11 mouse cellular contexts compared by ENCODE assay signal in the genomic region with DNA sequence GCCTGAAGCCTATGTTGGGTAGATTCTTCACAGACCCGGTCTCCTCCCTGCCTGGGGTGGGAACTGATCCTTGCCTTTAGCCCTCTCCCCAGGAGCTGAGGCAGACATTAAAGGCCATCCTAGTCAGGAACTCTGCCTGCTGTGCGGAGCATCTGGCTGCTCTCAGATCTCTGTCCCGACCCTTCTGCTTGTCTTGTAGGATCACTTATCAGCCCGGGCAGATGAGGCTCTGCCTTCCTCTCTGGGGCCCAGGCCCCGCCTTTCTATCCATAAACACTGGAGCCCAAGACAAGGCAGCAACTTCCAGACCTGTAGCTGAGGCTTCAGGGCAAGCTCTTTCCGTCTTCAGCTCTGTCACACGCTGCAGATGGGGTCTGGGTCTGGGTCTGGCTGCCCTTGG. TPM values are rescaled to one million over a fixed set of nuclear protein-coding genes. Genes with fewer than 3 reads are reported as not detected.
DNase-seq lines count a peak whose midpoint lies in the region; ATAC-seq lines count a peak whose summit lies in the region.
"Had no signal": no experiment of that assay in that cellular context is flagged by ENCODE, and none has a peak within 500 bp of the region (broad histone marks: within the 10 kb centered on the region; RNA-seq: fewer than 3 reads in every experiment).

No protein-coding gene starts in this region.

- H3K27me3 ChIP-seq in forebrain, embryonic 11.5 days (ENCODE audit: control insufficient read depth, insufficient read depth, low read length) = no peaks in the 10 kb centered on the region
- H3K27me3 ChIP-seq in forebrain, embryonic 12.5 days = peaks cover 47% of the 10 kb centered on the region
- H3K27me3 ChIP-seq in midbrain, embryonic 11.5 days (ENCODE audit: control insufficient read depth, insufficient read depth, low read length) = no peaks in the 10 kb centered on the region
- H3K27me3 ChIP-seq in midbrain, embryonic 16.5 days (ENCODE audit: control insufficient read depth, insufficient read depth, low read depth, low read length) = no peaks in the 10 kb centered on the region

- H3K27ac ChIP-seq in forebrain, embryonic 11.5 days (ENCODE audit: low read depth, low read length) = 0 out of 2 replicates have a peak overlapping the region, but pooled peaks have one; percentile 12
- no peak overlapping the region for H3K27ac ChIP-seq in forebrain, embryonic 12.5 days
- no peak overlapping the region for H3K27ac ChIP-seq in midbrain, embryonic 11.5 days (ENCODE audit: low read depth, low read length)
- no peak overlapping the region for H3K27ac ChIP-seq in midbrain, embryonic 16.5 days (ENCODE audit: low read length)
- H3K27ac ChIP-seq: limb, embryonic 15.5 days had no signal

- no peak overlapping the region for H3K4me2 ChIP-seq in forebrain, embryonic 11.5 days (ENCODE audit: low read depth, low read length, severe bottlenecking)
- no peak overlapping the region for H3K4me2 ChIP-seq in forebrain, embryonic 12.5 days
- H3K4me2 ChIP-seq in midbrain, embryonic 11.5 days = no peak overlapping the region
- no peak overlapping the region for H3K4me2 ChIP-seq in midbrain, embryonic 16.5 days (ENCODE audit: low read length)
- H3K4me2 ChIP-seq: limb, embryonic 15.5 days had no signal

- no peaks in the 10 kb centered on the region for H3K36me3 ChIP-seq in forebrain, embryonic 11.5 days (ENCODE audit: control insufficient read depth, insufficient read depth, low read length)
- no peaks in the 10 kb centered on the region for H3K36me3 ChIP-seq in forebrain, embryonic 12.5 days (replicated peaks)
- no peaks in the 10 kb centered on the region for H3K36me3 ChIP-seq in midbrain, embryonic 11.5 days (ENCODE audit: control insufficient read depth, insufficient read depth, low read length)
- H3K36me3 ChIP-seq in midbrain, embryonic 16.5 days (ENCODE audit: control insufficient read depth, insufficient read depth, low read length) = no peaks in the 10 kb centered on the region
- H3K36me3 ChIP-seq: limb, embryonic 15.5 days had no signal

- H3K9me3 ChIP-seq in forebrain, embryonic 11.5 days (ENCODE audit: control insufficient read depth, low read length) = no peaks in the 10 kb centered on the region
- H3K9me3 ChIP-seq in forebrain, embryonic 12.5 days = no peaks in the 10 kb centered on the region
- no peaks in the 10 kb centered on the region for H3K9me3 ChIP-seq in midbrain, embryonic 11.5 days (ENCODE audit: control insufficient read depth, low read length)
- no peaks in the 10 kb centered on the region for H3K9me3 ChIP-seq in midbrain, embryonic 16.5 days (replicated peaks; ENCODE audit: control insufficient read depth, low read length, poor library complexity, severe bottlenecking)
- H3K9me3 ChIP-seq: limb, embryonic 15.5 days had no signal

- no peak for DNase-seq in forebrain, embryonic 11.5 days (ENCODE audit: low spot score)
- peak; percentile 84 for DNase-seq in midbrain, embryonic 11.5 days (ENCODE audit: low spot score, missing footprints)
- DNase-seq in adrenal gland, adult 8-10 months = no peak
- DNase-seq in cerebellum, adult 9-11 months = no peak
- DNase-seq: cerebellum, postnatal 36 days; kidney, postnatal 10 days had no signal

- no peaks in the 10 kb centered on the region for H3K4me1 ChIP-seq in forebrain, embryonic 11.5 days (replicated peaks; ENCODE audit: control insufficient read depth, insufficient read depth, low read length)
- H3K4me1 ChIP-seq in forebrain, embryonic 12.5 days = peaks cover 3% of the 10 kb centered on the region; the same call in 1 of the 2 replicates
- H3K4me1 ChIP-seq in midbrain, embryonic 11.5 days (ENCODE audit: control insufficient read depth, insufficient read depth, low read length) = no peaks in the 10 kb centered on the region
- no peaks in the 10 kb centered on the region for H3K4me1 ChIP-seq in midbrain, embryonic 16.5 days (ENCODE audit: control insufficient read depth, insufficient read depth, low read length)

- H3K4me3 ChIP-seq in forebrain, embryonic 11.5 days (ENCODE audit: low read depth, low read length) = no peak overlapping the region
- H3K4me3 ChIP-seq in forebrain, embryonic 12.5 days (replicated peaks) = no peak overlapping the region
- no peak overlapping the region for H3K4me3 ChIP-seq in midbrain, embryonic 11.5 days (ENCODE audit: low read depth, low read length)
- H3K4me3 ChIP-seq in midbrain, embryonic 16.5 days (ENCODE audit: low read depth, low read length) = no peak overlapping the region
- H3K4me3 ChIP-seq: limb, embryonic 15.5 days had no signal

- H3K9ac ChIP-seq in forebrain, embryonic 11.5 days (ENCODE audit: low read length) = no peak overlapping the region
- no peak overlapping the region for H3K9ac ChIP-seq in forebrain, embryonic 12.5 days
- H3K9ac ChIP-seq in midbrain, embryonic 11.5 days (ENCODE audit: low read length) = no peak overlapping the region
- H3K9ac ChIP-seq in midbrain, embryonic 16.5 days (ENCODE audit: low read depth, low read length) = no peak overlapping the region
- H3K9ac ChIP-seq: limb, embryonic 15.5 days had no signal

- WGBS in forebrain, embryonic 11.5 days = 24% methylated on average over 7 of the region's 7 CpGs
- WGBS in forebrain, embryonic 12.5 days = 32% methylated on average over 7 of the region's 7 CpGs
- 30% methylated on average over 7 of the region's 7 CpGs for WGBS in midbrain, embryonic 11.5 days
- WGBS in midbrain, embryonic 16.5 days = 27% methylated on average over 7 of the region's 7 CpGs

- ATAC-seq in forebrain, embryonic 11.5 days (replicated peaks; ENCODE audit: low FRiP score) = no peak
- no peak for ATAC-seq in forebrain, embryonic 12.5 days (ENCODE audit: low FRiP score)
- ATAC-seq in midbrain, embryonic 11.5 days (ENCODE audit: low FRiP score) = peak; percentile 46; the same call in 1 of the 2 replicates
- no peak for ATAC-seq in midbrain, embryonic 16.5 days
- ATAC-seq in hematopoietic stem cell, adult 5-6 weeks (replicated peaks in 1 of 2; ENCODE audit: insufficient read depth in 1 of 2, low FRiP score in 2 of 2, low TSS enrichment in 1 of 2, low read depth in 1 of 2, poor library complexity in 2 of 2, severe bottlenecking in 2 of 2) = peak; percentile 19 to 31; a peak in 2 of 4 replicates
- ATAC-seq in megakaryocyte progenitor cell, adult 5-6 weeks (replicated peaks; ENCODE audit: poor library complexity) = peak; percentile 87

RNA-seq across cellular contexts. Expression of a gene that starts 28.8 kb away (rescaled TPM):
- 18.4 and 22.6 TPM in 2 replicates for polyA plus RNA-seq in forebrain, embryonic 11.5 days (2014; fragmentation: Nextera tagmentation; extraction: Ambion mirVana)
- polyA plus RNA-seq in forebrain, embryonic 12.5 days (2016; fragmentation: Nextera tagmentation; extraction: Ambion mirVana) = 21.1 and 22.1 TPM in 2 replicates
- 21.7 and 22.9 TPM in 2 replicates for polyA plus RNA-seq in midbrain, embryonic 11.5 days (2014; fragmentation: Nextera tagmentation; extraction: Ambion mirVana)
- polyA plus RNA-seq in midbrain, embryonic 16.5 days (2015; fragmentation: Nextera tagmentation; extraction: Ambion mirVana) = 17.5 and 19.3 TPM in 2 replicates
- total RNA-seq in hematopoietic stem cell, adult 5-6 weeks (2017) = 25.9 and 36.7 TPM in 2 replicates
- 5.4 and 6.8 TPM in 2 replicates for total RNA-seq in megakaryocyte progenitor cell, adult 5-6 weeks (2015)
- total RNA-seq in megakaryocyte progenitor cell, adult 5-6 weeks (2017) = 12.6 and 16.3 TPM in 2 replicates
- total RNA-seq in adrenal gland, adult 8-10 months (2022) = 10 to 100 TPM; 21.2 to 39.9 (median 34.8) TPM

Comparison
In these comparisons a context has a peak if more than half of its experiments do, and no peak if none do; other contexts are left out.
1. ATAC-seq: peak in midbrain, embryonic 11.5 days (single experiment), hematopoietic stem cell, adult 5-6 weeks (2 of 2) and megakaryocyte progenitor cell, adult 5-6 weeks (single experiment); none in forebrain, embryonic 11.5 days (single experiment), forebrain, embryonic 12.5 days (single experiment) and midbrain, embryonic 16.5 days (single experiment).